Mouse (Mus musculus) forebrain, embryonic 14.5 days (tissue): Measurements from ENCODE around the gene Lamc1. TPM values are rescaled to one million over a fixed set of nuclear protein-coding genes. Genes with fewer than 3 reads are reported as not detected.
"Not testable (repeated sequence)": the region's sequence is repeated elsewhere in the genome, so short reads cannot be mapped to it uniquely, and the experiment has no call there.

ENCODE experiments used
- ATAC-seq: fragments of 200-750 bp; cut with Nextera tagmentation; 2 replicates; pipeline ENCODE4 v1.8.0; 2017; ENCODE audit warnings: mild to moderate bottlenecking, moderate library complexity
- DNase-seq: peaks from one replicate; pipeline ENCODE4 v3.0.0-alpha.2; 2015; ENCODE audit warnings: low spot score
- H3K27ac ChIP-seq: fragments of 300-500 bp; sonication (generic); 2 replicates; pipeline ENCODE4 v1.5.1; 2014; ENCODE audit warnings: low read depth, mild to moderate bottlenecking, control low read depth, low read length, moderate library complexity
- H3K27me3 ChIP-seq: fragments of 300-500 bp; sonication (generic); replicated peaks from 2 replicates; pipeline ENCODE4 v1.6.1; 2014; ENCODE audit warnings: low read length, control low read depth, mixed read lengths; ENCODE audit not compliant: control insufficient read depth, insufficient read depth
- H3K36me3 ChIP-seq: fragments of 300-500 bp; sonication (generic); 2 replicates; pipeline ENCODE4 v1.6.1; 2014; ENCODE audit warnings: low read length, control low read depth; ENCODE audit not compliant: control insufficient read depth, insufficient read depth
- H3K4me1 ChIP-seq: fragments of 300-500 bp; sonication (generic); 2 replicates; pipeline ENCODE4 v1.6.1; 2014; ENCODE audit warnings: antibody characterized with exemption, low read length, control low read depth; ENCODE audit not compliant: control insufficient read depth, insufficient read depth
- H3K4me2 ChIP-seq: fragments of 300-500 bp; sonication (generic); 2 replicates; pipeline ENCODE4 v1.6.1; 2014; ENCODE audit warnings: mild to moderate bottlenecking, control low read depth, low read length
- H3K4me3 ChIP-seq: fragments of 300-500 bp; sonication (generic); 2 replicates; pipeline ENCODE4 v1.5.1; 2014; ENCODE audit warnings: low read depth, low read length, control low read depth
- H3K9ac ChIP-seq: fragments of 300-500 bp; sonication (generic); 2 replicates; pipeline ENCODE4 v1.6.1; 2014; ENCODE audit warnings: mild to moderate bottlenecking, low read length, control low read depth, moderate library complexity
- H3K9me3 ChIP-seq: fragments of 300-500 bp; sonication (generic); replicated peaks from 2 replicates; pipeline ENCODE4 v1.6.1; 2016; ENCODE audit warnings: low read length, control low read depth, mixed read lengths; ENCODE audit not compliant: control insufficient read depth
- WGBS: fragments of 180-500 bp; shearing (Covaris S2); extraction: QIAGEN DNeasy Blood & Tissue Kit; methylation state at CpG from one replicate; pipeline ENCODE4 v1.1.7; 2014; 5-methylcytosine and 5-hydroxymethylcytosine counted together
- polyA plus RNA-seq: library from polyadenylated mRNA; unstranded; fragments of >200 nt; fragmentation: Nextera tagmentation; extraction: Ambion mirVana; gene quantifications from 2 replicates; pipeline ENCODE4 v1.2.1, GENCODE M21; 2014

The Lamc1 gene
- polyA plus RNA-seq, 1 experiment from 2014 or later = 17.2 TPM

DNA sequence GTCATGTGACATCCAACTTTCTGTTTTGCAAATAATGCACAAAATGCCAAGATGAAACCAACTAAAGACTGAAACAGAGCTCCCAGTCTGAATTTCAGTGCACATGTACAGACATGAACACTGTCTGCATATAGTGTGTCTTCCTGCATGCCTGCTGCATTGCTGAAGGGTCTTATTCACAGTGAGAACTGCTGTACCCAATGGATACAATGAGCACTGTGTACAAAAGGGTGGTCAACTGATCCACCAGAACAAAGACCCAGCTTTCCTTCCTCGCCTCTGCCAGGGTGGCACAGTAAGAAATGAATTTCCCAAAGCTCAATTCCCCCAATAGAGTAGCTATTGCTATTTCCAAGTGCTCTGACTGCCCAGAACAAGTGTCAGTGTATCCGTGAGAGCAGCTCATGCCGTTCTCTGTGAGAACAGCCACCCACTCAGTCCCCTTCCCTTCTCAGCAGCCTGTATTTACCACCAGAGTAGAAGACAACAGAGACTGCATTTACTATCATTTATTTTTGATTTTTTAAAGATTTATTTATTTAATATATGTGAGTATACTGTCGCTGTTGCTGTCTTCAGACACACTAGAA lies 34.7 kb downstream of the Lamc1 start:
- not testable (repeated sequence) for H3K4me3 ChIP-seq, H3K4me1 ChIP-seq, H3K27ac ChIP-seq, H3K27me3 ChIP-seq, H3K4me2 ChIP-seq, DNase-seq, H3K36me3 ChIP-seq, ATAC-seq, H3K9ac ChIP-seq, H3K9me3 ChIP-seq
- 64% methylated on average over 4 of the region's 4 CpGs for WGBS

DNA sequence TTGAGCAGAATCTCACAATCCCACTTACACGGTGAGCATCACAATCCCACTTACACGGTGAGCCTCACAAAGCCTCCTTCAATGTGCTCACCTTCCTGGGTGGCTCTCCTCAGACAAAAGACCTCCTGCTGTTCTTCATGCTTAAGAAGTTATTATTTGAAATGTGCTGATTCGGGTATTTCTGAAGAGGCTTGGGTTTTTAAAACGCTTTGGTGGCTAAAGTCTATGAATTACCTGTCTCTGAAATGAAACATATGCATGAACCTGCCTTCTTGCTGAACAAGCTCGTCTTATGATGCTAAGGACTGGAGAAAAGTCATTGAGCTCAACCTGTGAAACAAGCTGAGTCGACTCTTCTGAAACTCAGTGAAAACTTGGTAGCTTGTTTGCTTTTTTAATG lies 36.6 kb downstream of the Lamc1 start:
- Histone ChIP-seq H3K27ac (no peak overlapping the region), H3K27me3 (no peaks in the 10 kb centered on the region), H3K4me1 (0 out of 2 replicates have a peak, but pooled peaks cover 4% of the 10 kb centered on the region), H3K36me3 (no peaks in the 10 kb centered on the region), H3K9me3 (no peaks in the 10 kb centered on the region), H3K9ac (no peak overlapping the region), H3K4me3 (no peak overlapping the region), H3K4me2 (no peak overlapping the region)
- no peak for DNase-seq
- ATAC-seq = no peak
- WGBS = 34% methylated on average over 6 of the region's 6 CpGs

DNA sequence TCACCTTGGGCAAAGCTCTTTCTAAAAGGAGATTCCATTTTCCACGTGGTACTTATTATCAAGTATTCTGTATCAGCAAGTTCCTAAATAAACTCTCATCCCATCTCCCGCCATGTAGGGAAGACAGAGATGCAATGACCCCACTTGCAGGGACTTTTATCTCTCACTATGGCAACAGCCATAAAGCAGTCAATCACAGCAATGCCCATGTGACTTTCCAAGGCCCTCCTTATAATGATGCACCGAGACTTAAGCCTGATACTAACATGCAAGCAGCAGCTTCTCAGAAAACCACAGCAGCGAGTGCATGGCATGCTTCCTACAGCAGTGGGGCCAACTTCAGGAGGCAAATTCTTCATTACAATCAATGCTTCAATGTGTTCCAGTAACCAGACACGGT lies 39.7 kb downstream of the Lamc1 start:
- 0 out of 2 replicates have a peak, but pooled peaks cover 4% of the 10 kb centered on the region for H3K4me1 ChIP-seq
- no peaks in the 10 kb centered on the region for H3K27me3 ChIP-seq
- DNase-seq = no peak
- H3K36me3 ChIP-seq = no peaks in the 10 kb centered on the region
- no peak for ATAC-seq
- WGBS = 69% methylated on average over 5 of the region's 5 CpGs
- H3K27ac ChIP-seq = no peak overlapping the region
- H3K9me3 ChIP-seq = no peaks in the 10 kb centered on the region
- H3K4me3 ChIP-seq = no peak overlapping the region
- H3K4me2 ChIP-seq = no peak overlapping the region
- no peak overlapping the region for H3K9ac ChIP-seq

DNA sequence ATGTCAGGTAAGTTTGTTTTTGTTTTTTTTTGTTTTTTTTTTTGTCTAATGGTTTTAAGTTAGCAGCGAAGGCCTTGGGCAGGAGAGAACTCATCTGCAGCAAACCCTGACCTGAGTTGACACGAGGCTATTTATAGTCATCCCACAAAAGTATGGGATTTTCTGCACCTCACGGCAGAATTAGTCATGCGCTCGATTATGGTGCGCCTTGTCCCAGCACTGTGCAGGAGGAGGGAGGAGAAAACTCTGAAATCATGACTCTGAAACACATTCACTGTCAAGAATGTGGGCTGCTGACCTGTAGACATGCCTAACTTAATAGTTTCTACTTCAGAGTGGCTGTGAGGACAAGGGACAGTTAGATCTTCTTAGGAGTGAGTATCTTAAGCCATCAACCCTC lies 40.4 kb downstream of the Lamc1 start:
- WGBS = 73% methylated on average over 6 of the region's 6 CpGs
- Histone ChIP-seq H3K9ac (no peak overlapping the region), H3K36me3 (no peaks in the 10 kb centered on the region), H3K4me3 (no peak overlapping the region), H3K9me3 (no peaks in the 10 kb centered on the region), H3K4me2 (no peak overlapping the region), H3K4me1 (0 out of 2 replicates have a peak, but pooled peaks cover 4% of the 10 kb centered on the region), H3K27ac (no peak overlapping the region), H3K27me3 (no peaks in the 10 kb centered on the region)
- ATAC-seq (no peak), DNase-seq (no peak)

DNA sequence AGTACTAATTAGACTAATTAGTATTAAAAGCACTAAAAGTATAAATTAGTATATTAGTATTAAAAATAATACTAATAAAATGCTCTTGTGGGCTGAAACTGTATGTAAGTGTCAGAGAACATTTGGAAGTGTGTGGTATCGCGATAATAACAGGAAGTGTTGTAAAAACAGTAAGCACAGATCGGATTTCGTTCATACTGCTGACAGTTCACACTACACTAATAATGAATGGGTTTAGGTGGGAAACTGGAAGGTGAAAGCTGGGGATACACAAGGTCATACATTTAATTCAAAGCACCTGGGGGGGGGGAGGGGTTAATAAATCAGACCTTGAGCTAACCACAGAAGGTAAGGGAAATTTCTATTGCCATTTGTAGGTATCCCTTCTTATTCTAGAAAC lies 41.2 kb downstream of the Lamc1 start:
- H3K4me1 ChIP-seq = 0 out of 2 replicates have a peak, but pooled peaks cover 4% of the 10 kb centered on the region
- H3K9me3 ChIP-seq = no peaks in the 10 kb centered on the region
- ATAC-seq = no peak
- H3K27me3 ChIP-seq = no peaks in the 10 kb centered on the region
- H3K4me3 ChIP-seq = no peak overlapping the region
- DNase-seq = no peak
- no peak overlapping the region for H3K27ac ChIP-seq
- WGBS = 78% methylated on average over 4 of the region's 4 CpGs
- no peaks in the 10 kb centered on the region for H3K36me3 ChIP-seq
- no peak overlapping the region for H3K4me2 ChIP-seq
- H3K9ac ChIP-seq = no peak overlapping the region

DNA sequence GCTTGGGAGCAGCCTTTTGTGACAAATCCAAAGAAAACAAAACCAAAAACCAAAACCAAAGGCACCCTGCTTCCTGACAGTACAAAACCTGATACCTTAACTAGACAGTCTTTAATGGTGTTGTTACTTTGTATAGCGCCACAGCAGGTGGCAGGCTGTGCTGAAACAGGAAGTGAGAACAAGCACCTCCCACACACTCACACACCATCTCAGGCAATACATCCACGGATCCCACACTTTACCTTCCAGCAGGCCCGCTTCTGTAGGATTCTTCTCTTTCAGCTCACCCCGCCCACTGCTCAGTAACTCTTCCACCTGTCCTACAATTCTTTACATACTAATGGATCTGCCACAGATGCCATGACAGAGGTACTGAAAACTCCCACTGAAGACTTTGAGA lies 44.6 kb downstream of the Lamc1 start:
- Histone ChIP-seq H3K27me3 (no peaks in the 10 kb centered on the region), H3K9ac (no peak overlapping the region), H3K4me3 (no peak overlapping the region), H3K4me2 (no peak overlapping the region), H3K9me3 (no peaks in the 10 kb centered on the region), H3K36me3 (no peaks in the 10 kb centered on the region), H3K4me1 (0 out of 2 replicates have a peak, but pooled peaks cover under 1% of the 10 kb centered on the region), H3K27ac (no peak overlapping the region)
- WGBS = 81% methylated on average over 4 of the region's 4 CpGs
- no peak for DNase-seq
- no peak for ATAC-seq

DNA sequence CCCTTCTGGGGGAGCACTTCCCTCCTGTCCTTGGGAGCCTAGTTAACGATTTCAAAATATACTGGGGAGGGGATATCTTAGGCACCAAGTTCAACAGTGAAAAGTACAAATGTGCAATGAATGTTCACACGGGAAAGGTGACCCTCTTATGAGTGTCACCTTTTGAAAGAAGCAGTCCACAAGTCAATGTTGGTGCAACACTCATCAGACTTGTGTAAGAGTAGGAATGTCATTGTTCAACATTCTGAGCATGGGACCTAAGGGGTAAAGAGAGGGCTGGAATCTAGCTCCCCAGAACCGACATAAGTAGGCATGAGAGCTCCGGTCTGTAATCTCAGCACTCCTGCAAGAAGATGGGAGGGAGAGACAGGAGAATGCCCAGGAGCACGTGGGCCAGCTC lies 45.1 kb downstream of the Lamc1 start:
- Histone ChIP-seq H3K27me3 (no peaks in the 10 kb centered on the region), H3K4me2 (no peak overlapping the region), H3K9ac (no peak overlapping the region), H3K4me3 (no peak overlapping the region), H3K4me1 (no peaks in the 10 kb centered on the region), H3K36me3 (no peaks in the 10 kb centered on the region), H3K9me3 (no peaks in the 10 kb centered on the region), H3K27ac (no peak overlapping the region)
- 82% methylated on average over 5 of the region's 5 CpGs for WGBS
- DNase-seq = no peak
- no peak for ATAC-seq

DNA sequence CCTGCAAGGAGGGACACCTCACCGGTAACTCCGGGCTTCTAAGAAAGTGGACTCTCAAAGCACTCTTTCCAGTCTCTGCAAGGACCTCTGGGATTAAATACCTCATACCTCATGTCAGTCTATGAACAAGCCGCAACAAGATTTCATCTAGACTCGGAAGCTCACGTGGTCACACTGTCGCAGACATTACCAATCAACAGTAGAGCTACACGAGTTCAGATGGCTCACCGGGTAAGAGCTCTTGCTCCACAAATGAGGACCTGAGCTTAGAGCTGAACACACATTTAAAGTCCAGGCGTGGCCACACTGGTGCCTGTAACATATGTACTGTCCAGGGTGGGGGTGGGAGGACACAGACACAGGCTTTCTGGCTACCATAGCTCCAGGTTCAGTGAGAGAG lies 46.4 kb downstream of the Lamc1 start:
- H3K9me3 ChIP-seq = no peaks in the 10 kb centered on the region
- H3K4me1 ChIP-seq = no peaks in the 10 kb centered on the region
- H3K36me3 ChIP-seq = no peaks in the 10 kb centered on the region
- WGBS = 95% methylated on average over 9 of the region's 9 CpGs
- no peaks in the 10 kb centered on the region for H3K27me3 ChIP-seq
- no peak for ATAC-seq
- DNase-seq = no peak
- H3K27ac ChIP-seq = no peak overlapping the region
- H3K4me2 ChIP-seq = no peak overlapping the region
- H3K9ac ChIP-seq = no peak overlapping the region
- no peak overlapping the region for H3K4me3 ChIP-seq

DNA sequence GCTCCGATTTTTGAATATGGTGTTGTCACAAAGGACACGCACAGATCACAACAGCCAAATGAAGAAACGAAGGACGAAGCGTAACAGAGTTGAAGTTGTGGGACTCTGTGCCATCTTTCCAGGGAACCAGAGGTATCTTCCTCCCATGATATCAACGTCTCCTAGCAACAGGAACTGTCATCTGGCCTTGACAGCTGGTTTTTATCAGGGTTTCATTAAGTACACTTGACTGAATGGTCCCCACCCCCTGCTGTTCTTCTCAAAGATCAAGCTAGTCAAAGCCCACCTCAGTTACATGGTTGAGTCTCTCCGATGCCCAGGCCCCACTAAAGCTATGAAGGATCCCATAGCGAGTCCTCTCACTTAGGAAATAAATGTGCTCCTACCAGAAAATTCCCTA lies 47.4 kb downstream of the Lamc1 start:
- H3K36me3 ChIP-seq = no peaks in the 10 kb centered on the region
- H3K9me3 ChIP-seq = no peaks in the 10 kb centered on the region
- no peaks in the 10 kb centered on the region for H3K4me1 ChIP-seq
- H3K27ac ChIP-seq = no peak overlapping the region
- ATAC-seq = no peak
- no peak overlapping the region for H3K9ac ChIP-seq
- no peaks in the 10 kb centered on the region for H3K27me3 ChIP-seq
- no peak for DNase-seq
- H3K4me3 ChIP-seq = no peak overlapping the region
- H3K4me2 ChIP-seq = no peak overlapping the region
- WGBS = 83% methylated on average over 8 of the region's 8 CpGs
